Mouse (Mus musculus) heart, postnatal 14 days (tissue): ENCODE measurements around the gene Arsg. TPM values are rescaled to one million over a fixed set of nuclear protein-coding genes. Genes with fewer than 3 reads are reported as not detected.

ENCODE experiments used
- DNase-seq, 2 experiments: peaks; one replicate each; pipeline ENCODE4 v3.0.0; 2021 to 2022
- intact Hi-C: fragments of 180-260 bp; cut with DNase I; formaldehyde crosslinking; loops from one replicate; pipeline ENCODE4 v1.15.1; 2025
- microRNA-seq, 2 experiments: library from miRNA; unstranded; fragments of <30 nt; microRNA quantifications; one replicate each; pipeline ENCODE4 v1.2.0; 2021 to 2022
- total RNA-seq, 2 experiments: library from RNA; stranded (reverse); gene quantifications; 2 replicates each; pipeline ENCODE4 v1.2.3; 2021

Gene Arsg
- total RNA-seq, 2 experiments from 2014 or later, result 2.7 to 2.8 TPM

DNA sequence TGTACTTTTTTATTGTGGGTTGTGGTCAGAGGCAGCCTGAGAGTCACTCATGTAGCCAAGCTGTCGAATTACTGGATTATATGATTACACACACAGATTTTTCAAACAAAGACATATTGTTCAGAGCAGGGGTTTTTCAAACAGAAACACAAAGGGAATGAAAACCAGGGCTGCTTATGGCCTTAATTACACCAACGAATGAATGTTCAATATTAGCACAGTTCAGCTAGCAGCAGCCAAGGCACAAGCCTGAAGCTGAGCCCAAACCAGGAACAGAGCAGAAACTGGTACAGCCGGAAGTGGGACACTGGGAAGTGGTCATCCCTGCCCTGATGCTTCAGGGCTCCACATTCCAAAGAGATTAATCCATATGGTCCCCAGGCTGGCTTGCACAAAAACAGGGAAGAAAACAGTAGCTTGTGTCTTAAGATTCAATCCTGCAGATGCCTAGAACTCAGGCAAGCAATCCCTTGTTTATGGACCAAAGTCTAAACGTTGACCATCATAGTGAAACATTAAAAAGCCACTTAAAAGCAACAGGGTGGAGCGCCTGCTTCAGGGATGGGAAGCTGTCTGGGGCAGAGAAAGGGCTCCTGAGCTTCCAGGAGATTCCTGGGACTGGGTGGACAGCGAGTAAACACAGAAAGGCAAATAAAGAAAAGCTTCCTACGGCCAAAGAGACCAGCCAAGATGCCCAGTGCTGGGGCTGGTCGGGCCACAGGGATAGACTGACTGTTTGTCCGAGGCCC, 137.0 kb downstream of the Arsg start:
- DNase-seq, result no peak
- intact Hi-C loops, result no loop called here

DNA sequence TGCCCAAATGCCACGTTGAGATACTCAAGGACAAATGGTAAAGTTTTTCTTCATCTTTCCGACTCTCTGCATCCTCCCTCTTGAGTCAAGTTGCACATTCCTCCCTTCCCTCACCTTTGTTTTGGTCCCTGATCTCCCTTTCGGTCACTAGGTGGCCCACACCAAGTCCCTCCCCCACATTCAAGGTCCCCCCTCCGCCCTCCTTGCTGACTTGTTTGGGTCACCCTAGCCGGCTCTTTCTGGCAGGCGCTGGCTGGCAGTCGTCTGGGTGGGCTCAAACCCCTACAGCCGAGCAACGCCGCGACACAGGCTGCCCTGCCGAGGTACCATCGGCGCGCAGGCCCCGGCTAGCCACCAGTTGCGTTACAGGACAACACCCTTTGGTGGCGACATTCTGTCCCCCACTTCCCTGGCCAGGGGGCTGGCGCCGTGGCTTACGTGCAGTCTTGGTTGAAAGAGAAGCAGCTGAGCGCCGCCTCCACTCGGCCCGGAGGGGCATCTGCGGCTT, 137.7 kb downstream of the Arsg start:
- intact Hi-C loops, result no loop called here
- DNase-seq, result no peak

DNA sequence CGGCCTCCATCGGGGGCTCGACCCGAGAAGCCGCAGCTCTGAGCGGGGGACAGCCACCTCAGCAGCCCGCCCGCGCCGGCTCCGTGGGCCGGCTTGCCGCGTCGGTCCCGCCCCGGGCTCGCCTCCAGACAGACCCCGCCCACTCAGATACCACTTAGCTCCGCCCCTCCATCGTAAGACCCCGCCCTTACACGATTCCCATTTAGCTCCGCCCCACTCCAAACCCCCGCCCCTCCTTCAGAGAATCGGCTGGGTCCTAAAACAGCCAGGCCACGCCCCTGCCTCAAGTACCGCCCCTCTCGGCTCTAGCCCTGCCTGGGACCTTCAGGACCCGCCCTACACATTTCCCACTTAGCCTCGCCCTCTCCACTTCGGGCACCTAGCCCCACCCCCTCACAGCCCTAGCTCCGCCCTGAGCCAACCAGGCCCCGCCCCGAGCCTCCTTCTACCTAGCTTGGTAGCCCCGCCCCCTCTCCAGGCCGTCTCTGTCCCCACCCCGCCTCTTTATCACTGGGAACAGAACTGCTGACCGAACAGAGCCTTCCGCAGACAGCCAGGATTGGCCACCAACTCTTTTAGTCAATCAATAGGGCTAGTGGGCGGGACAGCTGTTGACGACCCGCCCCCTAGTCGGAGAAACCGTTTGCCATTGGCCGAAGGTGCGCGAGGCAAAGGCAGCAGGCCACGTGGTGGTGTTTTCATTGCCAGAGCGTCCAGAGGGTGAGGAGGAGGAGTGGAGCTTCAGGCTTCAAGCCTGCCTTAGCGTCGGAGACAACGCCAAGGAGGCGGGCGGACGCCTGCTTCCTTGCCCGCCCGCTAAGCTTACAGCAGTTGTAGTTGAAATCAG, 138.4 kb downstream of the Arsg start, which contains the start of gene Wipi1:
TSS of gene Wipi1 (minus strand) at position 665 of the 847 bp plus-strand sequence.
- intact Hi-C loops, result no loop called here
- DNase-seq, result peak; percentile 98 to 99

DNA sequence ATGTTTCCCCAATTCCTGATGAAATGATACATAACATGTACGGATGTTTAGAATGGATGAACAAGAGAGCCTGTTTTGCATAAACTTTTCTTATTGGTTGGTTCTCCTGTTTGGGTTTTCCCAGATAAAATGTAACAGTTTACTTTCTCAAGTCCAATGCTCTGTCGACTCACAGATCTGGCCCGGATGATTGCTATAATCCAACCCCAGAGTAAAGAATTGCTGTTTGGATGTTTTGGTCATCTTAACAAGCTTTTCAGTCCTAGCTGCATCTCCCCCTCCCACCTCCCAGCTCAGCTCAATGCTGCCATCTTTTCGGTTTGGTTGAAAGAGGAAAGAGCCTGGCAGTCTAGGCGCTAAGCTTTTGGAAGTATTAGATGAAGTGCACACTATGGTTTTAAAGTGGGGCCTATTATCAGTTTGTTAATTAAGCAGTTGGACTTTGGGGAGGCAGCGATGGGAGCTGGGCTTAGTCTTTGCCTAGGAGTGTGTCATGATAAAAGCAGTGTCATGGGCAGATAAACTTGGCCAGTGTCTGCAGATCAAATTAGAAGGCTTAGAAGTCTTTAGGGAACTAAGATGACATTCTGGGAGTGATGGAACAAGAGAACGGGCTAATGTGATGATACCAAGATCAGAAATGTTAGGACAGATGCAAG, 139.8 kb downstream of the Arsg start:
- intact Hi-C loops, result no loop called here
- DNase-seq, result no peak

DNA sequence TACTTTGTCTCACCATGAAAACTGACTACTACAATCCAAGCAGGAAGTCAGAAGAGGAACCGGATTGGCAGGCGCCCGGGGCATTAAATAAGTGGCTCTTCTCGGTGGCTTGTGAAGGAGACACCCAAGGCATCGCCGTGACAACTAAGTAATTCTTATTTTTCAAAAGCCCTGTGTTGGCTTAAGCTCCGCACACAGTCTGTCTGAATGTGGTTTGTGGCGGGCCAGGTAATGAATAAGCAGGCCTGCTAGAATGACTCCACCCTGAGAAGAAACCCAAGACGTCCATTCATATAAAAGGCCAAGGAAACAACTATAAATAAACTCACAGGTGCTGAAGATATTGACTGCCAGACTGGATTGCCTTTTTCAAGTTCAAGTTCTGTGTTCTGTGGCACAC, 142.1 kb downstream of the Arsg start:
- intact Hi-C loops, result loop anchor here (5.0 kb wide), 1 partner anchor 283 kb away; no protein-coding TSS in a partner anchor
- DNase-seq, result no peak

DNA sequence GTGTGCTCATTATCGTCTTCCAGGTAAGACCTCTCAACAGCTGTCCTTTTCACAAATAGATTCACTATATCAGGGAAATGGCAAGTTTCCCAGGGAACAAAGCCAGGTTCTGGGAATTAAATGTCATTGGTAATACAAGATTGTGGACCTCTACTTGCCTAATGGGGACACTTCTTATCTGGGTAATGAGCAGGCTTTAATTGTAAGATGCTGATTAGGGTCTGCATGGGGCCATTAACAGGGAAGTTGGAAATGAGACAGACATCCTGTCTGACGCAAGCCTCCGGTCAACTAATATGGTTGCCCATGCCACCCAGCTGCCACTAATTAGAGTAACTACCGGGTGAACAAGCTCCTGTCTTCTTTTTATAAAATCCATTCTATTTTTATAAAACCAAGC, 143.2 kb downstream of the Arsg start:
- no peak for DNase-seq
- intact Hi-C loops, result loop anchor here (5.0 kb wide), 1 partner anchor 284 kb away; no protein-coding TSS in a partner anchor

DNA sequence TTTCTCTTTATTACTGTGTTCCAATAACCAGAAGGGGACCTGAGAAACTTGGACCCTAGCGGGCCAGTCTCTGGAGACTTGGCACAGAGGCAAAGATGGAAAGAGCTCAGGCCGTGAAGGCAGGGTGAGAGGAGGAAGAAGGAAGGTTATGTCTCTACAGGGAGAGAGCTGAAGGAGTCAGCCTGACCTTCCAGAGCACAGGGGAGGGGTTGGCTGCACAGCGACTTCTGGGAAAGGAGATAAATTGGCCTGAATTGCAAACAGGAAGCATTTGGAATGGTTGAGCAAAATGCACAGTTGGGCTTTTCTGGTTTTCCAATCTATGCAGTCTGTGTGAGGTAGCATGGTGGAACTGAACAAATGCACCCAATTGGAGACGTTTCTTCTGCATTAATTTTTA, 143.6 kb downstream of the Arsg start:
- no peak for DNase-seq
- intact Hi-C loops, result loop anchor here (5.0 kb wide), 1 partner anchor 284 kb away; no protein-coding TSS in a partner anchor

DNA sequence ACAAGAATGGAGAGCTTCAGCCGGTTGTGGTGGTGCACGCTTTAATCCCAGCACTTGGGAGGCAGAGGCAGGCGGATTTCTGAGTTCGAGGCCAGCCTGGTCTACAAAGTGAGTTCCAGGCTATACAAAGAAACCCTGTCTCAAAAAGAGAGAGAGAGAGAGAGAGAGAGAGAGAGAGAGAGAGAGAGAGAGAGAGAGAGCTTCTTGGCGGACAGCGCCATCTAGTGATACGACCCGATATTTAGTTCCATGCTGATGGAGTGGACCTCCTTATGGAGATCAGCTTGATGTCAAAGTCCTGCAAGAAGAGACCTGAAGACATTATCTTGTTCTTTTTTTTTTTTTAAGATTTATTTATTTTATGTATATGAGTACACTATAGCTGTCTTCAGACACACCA, 145.9 kb downstream of the Arsg start:
- DNase-seq, result peak; percentile 65 to 81
- intact Hi-C loops, result loop anchor here (5.0 kb wide), 1 partner anchor 287 kb away; no protein-coding TSS in a partner anchor

DNA sequence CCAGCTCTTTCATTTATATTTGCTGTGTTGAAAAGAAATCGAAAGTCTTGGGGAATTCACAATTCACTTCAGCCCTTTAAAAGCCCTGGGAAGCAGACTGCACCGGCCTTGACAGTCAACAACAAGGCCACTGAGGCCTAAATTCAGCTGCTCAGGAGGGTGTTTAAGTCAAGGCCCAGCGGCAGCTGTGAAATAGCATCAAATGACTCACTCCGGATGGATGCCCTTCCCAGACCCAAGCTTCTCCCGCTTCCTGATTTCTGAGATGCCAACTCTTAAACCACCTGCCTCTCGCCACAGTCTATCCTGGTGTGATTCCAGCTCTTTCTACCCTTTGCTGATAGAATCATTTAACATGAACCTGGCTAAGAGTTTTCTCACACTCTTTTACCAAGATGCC, 147.2 kb downstream of the Arsg start:
- intact Hi-C loops, result loop anchor here (2.0 to 5.0 kb wide), 2 partner anchors 240 to 378 kb away; no protein-coding TSS in a partner anchor

DNA sequence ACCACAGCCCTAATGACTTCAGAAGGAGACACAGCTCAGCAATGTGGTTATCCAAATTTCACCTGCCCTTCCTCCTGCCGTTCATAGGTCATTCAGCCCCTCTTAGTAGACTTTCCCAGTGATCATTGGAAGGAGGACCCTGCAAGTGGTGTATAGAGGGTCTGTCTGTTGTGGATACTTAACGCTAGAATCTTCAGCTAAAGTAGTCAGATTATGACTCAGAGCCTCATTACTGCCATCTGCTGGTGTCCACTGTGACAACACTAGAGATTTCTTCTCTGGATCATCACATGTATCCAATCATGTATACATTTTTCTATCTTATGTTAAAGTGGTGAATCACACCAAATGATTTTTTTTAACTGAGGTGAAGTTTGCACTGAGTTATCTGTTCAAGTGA, 148.0 kb downstream of the Arsg start:
- intact Hi-C loops, result loop anchor here (2.0 to 5.0 kb wide), 2 partner anchors 240 to 379 kb away; no protein-coding TSS in a partner anchor
- peak; percentile 56 to 75 for DNase-seq

More for the DNA sequence above, 147.2 kb downstream of the Arsg start:
- DNase-seq, result no peak

DNA sequence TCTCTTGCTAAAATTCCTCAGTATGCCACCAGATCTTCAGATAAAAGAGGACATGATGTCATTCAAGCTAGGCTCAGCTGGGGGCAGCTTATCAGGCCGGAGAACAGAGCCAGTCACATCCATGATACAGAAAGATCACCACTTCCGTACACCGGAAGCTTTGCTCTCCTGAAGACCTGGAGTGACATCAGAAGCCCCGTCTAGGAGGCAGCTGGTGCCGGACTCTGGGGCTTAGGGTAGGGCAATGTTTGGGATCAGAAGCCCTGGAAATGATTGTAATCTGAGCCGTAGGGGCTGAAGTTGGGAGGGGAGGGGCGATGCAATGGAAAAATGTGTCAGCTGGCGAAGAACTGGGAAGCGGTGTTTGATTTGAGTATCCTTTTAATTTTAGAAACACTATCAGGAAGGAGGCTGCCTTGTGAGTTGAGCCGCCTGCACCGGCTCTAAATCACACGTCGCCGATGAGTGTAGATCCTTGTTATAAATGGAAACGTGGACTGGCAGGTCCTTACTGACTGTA, 149.4 kb downstream of the Arsg start:
- intact Hi-C loops, result loop anchor here (5.0 kb wide), 1 partner anchor 380 kb away; no protein-coding TSS in a partner anchor
- peak; percentile 28 to 29 for DNase-seq

Small RNA genes within 50 kb of the gene (microRNA-seq; reads per million reads assigned to microRNA genes)
- 0 reads per million in 2 experiments for gene Gm25540

Other genes with a start within 250 kb of the Arsg start
- gene Rgs9, start 175.2 kb upstream of the Arsg start, total RNA-seq, result under 1 TPM; 0.39 to 0.41 TPM
- gene Gna13, start 110.5 kb upstream of the Arsg start, total RNA-seq, result 10 to 100 TPM; 37.6 to 38.4 TPM
- not detected for gene 9930022D16Rik, start 59.5 kb upstream of the Arsg start, total RNA-seq
- gene Amz2, start 47.4 kb upstream of the Arsg start, total RNA-seq, result 10 to 100 TPM; 42.5 to 46.1 TPM
- 1 to 10 TPM; 7.3 to 7.7 TPM for gene Slc16a6, start 224 bp downstream of the Arsg start, total RNA-seq
- gene Wipi1, start 138.6 kb downstream of the Arsg start, total RNA-seq, result 100 to 1,000 TPM in 1 of 2 experiments, 10 to 100 TPM in 1; 98.4 to 101 TPM
- 100 to 1,000 TPM; 365 to 412 TPM for gene Prkar1a, start 176.0 kb downstream of the Arsg start, total RNA-seq
- gene Fam20a, start 248.9 kb downstream of the Arsg start, total RNA-seq, result 1 to 10 TPM; 5.5 to 5.7 TPM